In the genomic region with DNA sequence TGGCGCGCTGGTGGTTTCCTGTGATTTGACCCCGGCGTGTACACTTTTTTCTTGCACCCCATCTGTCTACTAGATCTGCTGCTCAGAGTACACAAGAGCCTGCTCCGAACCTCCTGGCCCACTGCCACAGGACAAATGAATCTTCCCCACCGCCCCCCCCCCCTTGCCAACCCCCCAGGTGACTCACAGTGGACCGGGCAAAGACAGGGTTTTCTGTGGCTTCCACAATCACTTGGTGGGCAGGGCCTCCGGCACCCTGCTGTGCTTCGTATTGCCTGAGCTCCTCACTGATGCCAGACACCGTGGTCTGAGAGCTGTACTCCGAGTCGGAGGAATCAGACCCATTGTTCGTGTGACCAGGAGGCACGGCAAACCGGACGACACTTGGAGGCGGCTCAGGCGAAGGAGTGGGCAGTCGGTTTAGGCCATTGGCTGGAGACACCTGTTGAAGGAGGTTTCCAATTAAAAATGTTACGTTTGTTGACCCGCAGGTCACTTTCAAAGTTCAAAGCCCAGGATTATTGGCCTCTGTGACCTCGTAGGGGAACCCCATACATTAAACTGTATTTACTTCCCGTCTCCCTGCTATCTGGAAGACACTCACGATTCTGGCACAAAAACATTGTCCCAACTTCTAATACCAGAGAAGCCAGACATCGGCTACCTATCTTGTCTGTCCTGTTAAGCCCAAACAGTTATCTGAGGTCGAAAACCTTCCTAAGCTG, we compare ENCODE assay signal across 11 mouse cellular contexts. TPM values are rescaled to one million over a fixed set of nuclear protein-coding genes. Genes with fewer than 3 reads are reported as not detected.
DNase-seq lines count a peak whose midpoint lies in the region; ATAC-seq lines count a peak whose summit lies in the region.
"Had no signal": no experiment of that assay in that cellular context is flagged by ENCODE, and none has a peak within 500 bp of the region (broad histone marks: within the 10 kb centered on the region; RNA-seq: fewer than 3 reads in every experiment).

No protein-coding gene starts in this region.

- ATAC-seq in lung, embryonic 15.5 days (ENCODE audit: borderline replicate concordance, extremely low read depth, low FRiP score, low TSS enrichment): no peak
- 0 out of 2 replicates have a peak, but pooled peaks have one; percentile 20 for ATAC-seq in forebrain, embryonic 13.5 days
- no peak for ATAC-seq in neural tube, embryonic 15.5 days (ENCODE audit: low FRiP score)
- no peak for ATAC-seq in heart, embryonic 11.5 days (replicated peaks; ENCODE audit: insufficient number of reproducible peaks, low FRiP score, low TSS enrichment)

- peaks cover 35% of the 10 kb centered on the region for H3K4me1 ChIP-seq in lung, embryonic 15.5 days
- peaks cover 40% of the 10 kb centered on the region for H3K4me1 ChIP-seq in forebrain, embryonic 13.5 days
- peaks cover 13% of the 10 kb centered on the region for H3K4me1 ChIP-seq in neural tube, embryonic 15.5 days
- H3K4me1 ChIP-seq in heart, embryonic 10.5 days: peaks cover 20% of the 10 kb centered on the region
- peaks cover 10% of the 10 kb centered on the region for H3K4me1 ChIP-seq in heart, embryonic 11.5 days (ENCODE audit: control insufficient read depth, insufficient read depth, low read length)

- 57% methylated on average over 26 of the region's 26 CpGs for WGBS in lung, embryonic 15.5 days
- 34% methylated on average over 26 of the region's 26 CpGs for WGBS in forebrain, embryonic 13.5 days
- WGBS in neural tube, embryonic 15.5 days: 41% methylated on average over 26 of the region's 26 CpGs
- WGBS in heart, embryonic 10.5 days: 92% methylated on average over 26 of the region's 26 CpGs
- WGBS in heart, embryonic 11.5 days (ENCODE audit: insufficient replicate concordance): 87% methylated on average over 26 of the region's 26 CpGs

- H3K9me3 ChIP-seq in lung, embryonic 15.5 days: no peaks in the 10 kb centered on the region
- no peaks in the 10 kb centered on the region for H3K9me3 ChIP-seq in forebrain, embryonic 13.5 days (replicated peaks)
- no peaks in the 10 kb centered on the region for H3K9me3 ChIP-seq in neural tube, embryonic 15.5 days (replicated peaks)
- no peaks in the 10 kb centered on the region for H3K9me3 ChIP-seq in heart, embryonic 10.5 days
- H3K9me3 ChIP-seq in heart, embryonic 11.5 days (replicated peaks; ENCODE audit: control insufficient read depth, low read length): no peaks in the 10 kb centered on the region

- H3K4me2 ChIP-seq in lung, embryonic 15.5 days: no peak overlapping the region
- no peak overlapping the region for H3K4me2 ChIP-seq in forebrain, embryonic 13.5 days
- H3K4me2 ChIP-seq in neural tube, embryonic 15.5 days: no peak overlapping the region
- no peak overlapping the region for H3K4me2 ChIP-seq in heart, embryonic 11.5 days

- DNase-seq in adrenal gland, adult 2 months: peak; percentile 52
- no peak for DNase-seq in adrenal gland, postnatal 4 days (ENCODE audit: low spot score in 2 of 2)
- DNase-seq in lung, postnatal 25 days (ENCODE audit: low spot score): no peak
- no peak for DNase-seq in heart, embryonic 10.5 days (ENCODE audit: low spot score)
- DNase-seq: gastrocnemius, postnatal 36 days; right cerebral cortex, adult 18-20 months had no signal

- no peaks in the 10 kb centered on the region for H3K27me3 ChIP-seq in lung, embryonic 15.5 days
- no peaks in the 10 kb centered on the region for H3K27me3 ChIP-seq in forebrain, embryonic 13.5 days
- no peaks in the 10 kb centered on the region for H3K27me3 ChIP-seq in neural tube, embryonic 15.5 days (replicated peaks)
- no peaks in the 10 kb centered on the region for H3K27me3 ChIP-seq in heart, embryonic 10.5 days (ENCODE audit: insufficient read depth, poor library complexity, severe bottlenecking)
- H3K27me3 ChIP-seq in heart, embryonic 11.5 days (ENCODE audit: control insufficient read depth, insufficient read depth, low read length): no peaks in the 10 kb centered on the region

- H3K9ac ChIP-seq in lung, embryonic 15.5 days: no peak overlapping the region
- H3K9ac ChIP-seq in forebrain, embryonic 13.5 days: no peak overlapping the region
- H3K9ac ChIP-seq in neural tube, embryonic 15.5 days (replicated peaks): no peak overlapping the region
- H3K9ac ChIP-seq in heart, embryonic 11.5 days (ENCODE audit: low read depth, low read length): no peak overlapping the region

- no peak overlapping the region for H3K4me3 ChIP-seq in lung, embryonic 15.5 days
- H3K4me3 ChIP-seq in forebrain, embryonic 13.5 days: no peak overlapping the region
- H3K4me3 ChIP-seq in neural tube, embryonic 15.5 days (replicated peaks): no peak overlapping the region
- H3K4me3 ChIP-seq in heart, embryonic 10.5 days: no peak overlapping the region
- no peak overlapping the region for H3K4me3 ChIP-seq in heart, embryonic 11.5 days (ENCODE audit: low read depth, low read length)

- H3K27ac ChIP-seq in lung, embryonic 15.5 days: peak overlapping the region; percentile 55
- H3K27ac ChIP-seq in forebrain, embryonic 13.5 days: peak overlapping the region; percentile 52
- H3K27ac ChIP-seq in neural tube, embryonic 15.5 days (replicated peaks): peak overlapping the region; percentile 35; the same call in 1 of the 2 replicates
- no peak overlapping the region for H3K27ac ChIP-seq in heart, embryonic 10.5 days
- H3K27ac ChIP-seq in heart, embryonic 11.5 days (ENCODE audit: low read depth, low read length): no peak overlapping the region
- H3K27ac ChIP-seq: macrophage had no signal

- H3K36me3 ChIP-seq in lung, embryonic 15.5 days: peaks cover 94% of the 10 kb centered on the region
- H3K36me3 ChIP-seq in forebrain, embryonic 13.5 days (ENCODE audit: poor library complexity, severe bottlenecking): peaks cover 76% of the 10 kb centered on the region
- H3K36me3 ChIP-seq in neural tube, embryonic 15.5 days: peaks cover 75% of the 10 kb centered on the region
- H3K36me3 ChIP-seq in heart, embryonic 10.5 days: peaks cover 98% of the 10 kb centered on the region
- peaks cover 61% of the 10 kb centered on the region for H3K36me3 ChIP-seq in heart, embryonic 11.5 days (ENCODE audit: control insufficient read depth, insufficient read depth, low read length)

RNA-seq across cellular contexts. Expression of gene Fancc, which starts 16.5 kb away (rescaled TPM):
- 10 to 100 TPM in 1 of 2 experiments, 1 to 10 TPM in 1; 7.5 to 10.0 TPM for total RNA-seq in adrenal gland, adult 2 months (2021)
- polyA plus RNA-seq in adrenal gland, adult 2 months (2012; rRNA removed): 8.1 and 9.2 TPM in 2 replicates
- total RNA-seq in adrenal gland, postnatal 4 days (2021): 10 to 100 TPM; 17.1 to 18.9 TPM
- polyA plus RNA-seq in lung, embryonic 15.5 days (2015; fragmentation: Nextera tagmentation; extraction: Ambion mirVana): 25.2 and 28.7 TPM in 2 replicates
- polyA plus RNA-seq in forebrain, embryonic 13.5 days (2015; fragmentation: Nextera tagmentation; extraction: Ambion mirVana): 13.7 and 18.1 TPM in 2 replicates
- polyA plus RNA-seq in neural tube, embryonic 15.5 days (2015; fragmentation: Nextera tagmentation; extraction: Ambion mirVana): 12.8 and 14.4 TPM in 2 replicates
- polyA plus RNA-seq in heart, embryonic 10.5 days (2016; fragmentation: Nextera tagmentation; extraction: Ambion mirVana): 15.8 and 18.3 TPM in 2 replicates
- polyA plus RNA-seq in heart, embryonic 11.5 days (2014; fragmentation: Nextera tagmentation; extraction: Ambion mirVana): 12.3 and 15.6 TPM in 2 replicates

RNA-seq across cellular contexts. Expression of gene Ptch1, which starts 59.9 kb away (rescaled TPM):
- 10 to 100 TPM; 30.8 to 57.5 TPM for total RNA-seq in adrenal gland, adult 2 months (2021)
- polyA plus RNA-seq in adrenal gland, adult 2 months (2012; rRNA removed): 46.7 and 50.1 TPM in 2 replicates
- total RNA-seq in adrenal gland, postnatal 4 days (2021): 10 to 100 TPM; 80.5 to 82.9 TPM
- 34.8 and 36.8 TPM in 2 replicates for polyA plus RNA-seq in lung, embryonic 15.5 days (2015; fragmentation: Nextera tagmentation; extraction: Ambion mirVana)
- 11.3 and 16.0 TPM in 2 replicates for polyA plus RNA-seq in forebrain, embryonic 13.5 days (2015; fragmentation: Nextera tagmentation; extraction: Ambion mirVana)
- 16.9 and 17.5 TPM in 2 replicates for polyA plus RNA-seq in neural tube, embryonic 15.5 days (2015; fragmentation: Nextera tagmentation; extraction: Ambion mirVana)
- polyA plus RNA-seq in heart, embryonic 10.5 days (2016; fragmentation: Nextera tagmentation; extraction: Ambion mirVana): 8.1 and 16.9 TPM in 2 replicates
- 7.4 and 11.8 TPM in 2 replicates for polyA plus RNA-seq in heart, embryonic 11.5 days (2014; fragmentation: Nextera tagmentation; extraction: Ambion mirVana)

Comparison
In these comparisons a context has a peak if more than half of its experiments do, and no peak if none do; other contexts are left out.
1. H3K27ac ChIP-seq: peak in lung, embryonic 15.5 days (single experiment), forebrain, embryonic 13.5 days (single experiment) and neural tube, embryonic 15.5 days (single experiment); none in heart, embryonic 10.5 days (single experiment) and heart, embryonic 11.5 days (single experiment).